Comparison of ENCODE assay signal across 8 mouse cellular contexts in the genomic region with DNA sequence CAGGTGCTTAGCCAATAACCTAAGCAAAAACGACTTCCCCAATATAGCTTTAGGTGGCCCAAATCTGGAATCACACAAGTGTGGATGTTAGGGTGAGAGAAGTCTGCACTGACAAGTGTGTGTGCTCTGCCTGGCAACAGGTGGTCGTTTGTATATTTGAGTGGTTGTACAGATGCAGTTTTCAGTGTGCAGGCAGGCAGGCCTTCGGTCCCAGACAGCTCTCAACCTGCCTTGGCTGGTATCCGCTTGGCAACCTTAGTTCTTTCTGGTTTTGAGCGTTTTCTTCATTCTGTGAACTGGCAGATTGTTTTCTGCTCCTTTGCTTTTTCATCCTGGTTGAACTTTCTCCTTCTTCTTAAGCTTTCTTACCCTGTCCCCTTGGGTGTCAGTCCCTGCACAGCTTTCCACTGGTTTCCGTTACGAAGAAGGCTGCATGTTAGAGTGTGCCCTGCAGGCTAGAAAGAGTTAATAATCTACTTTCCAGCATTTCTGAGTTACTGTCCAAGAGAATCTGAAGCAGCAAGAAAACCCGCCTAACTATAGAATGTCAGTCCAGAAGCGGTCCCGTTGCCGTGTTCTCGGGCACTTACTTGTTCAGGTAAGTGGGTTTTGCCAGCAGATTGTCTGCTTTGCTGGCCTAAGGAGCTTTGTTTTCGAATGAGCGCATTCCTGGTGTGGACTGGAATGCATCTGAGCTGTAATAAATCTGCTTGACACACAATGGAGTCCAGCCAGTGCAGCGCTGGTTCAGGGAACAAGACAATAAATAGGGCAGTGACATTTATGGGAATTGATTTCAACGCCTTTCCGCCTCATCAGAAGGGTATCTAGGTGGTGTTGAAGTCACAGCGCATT.
A peak's percentile ranks its signal among the peaks of the same experiment; 100 is the strongest.
DNase-seq lines count a peak whose midpoint lies in the region; ATAC-seq and TF ChIP-seq lines count a peak whose summit lies in the region.

No protein-coding gene starts in this region.

- ATAC-seq in stomach, embryonic 16.5 days (ENCODE audit: insufficient read depth, low FRiP score): no peak

- H3K4me2 ChIP-seq in stomach, embryonic 16.5 days (ENCODE audit: low read depth, low read length): peak overlapping the region; percentile 44

- TF ChIP-seq CTCF in gastrocnemius, adult 2 months (IDR thresholded peaks at IDR 0.05): no peak

- intact Hi-C loops in heart, postnatal 36 days (cut with DNase I): no loop called here
- intact Hi-C loops in gastrocnemius, adult 2 months (cut with DNase I): no loop called here
- intact Hi-C loops in left cerebral cortex, postnatal 14 days (cut with DNase I): no loop called here

- H3K9ac ChIP-seq in stomach, embryonic 16.5 days (ENCODE audit: low read length): peak overlapping the region; percentile 10; the same call in 1 of the 2 replicates

- H3K4me3 ChIP-seq in gastrocnemius, adult 2 months: peak overlapping the region; percentile 63
- peak overlapping the region; percentile 7 for H3K4me3 ChIP-seq in stomach, embryonic 16.5 days (replicated peaks; ENCODE audit: low read length)

- peak overlapping the region; percentile 52 for H3K27ac ChIP-seq in gastrocnemius, adult 2 months
- H3K27ac ChIP-seq in stomach, embryonic 16.5 days (ENCODE audit: low read length): 0 out of 2 replicates have a peak overlapping the region, but pooled peaks have one; percentile 16

- DNase-seq in heart, adult 18-20 months: peak; percentile 22 to 49
- no peak for DNase-seq in heart, postnatal 36 days
- DNase-seq in gastrocnemius, adult 2 months: peak; percentile 52
- DNase-seq in kidney, adult 11 months: peak; percentile 84
- peak; percentile 54 for DNase-seq in lung, postnatal 25 days (ENCODE audit: low spot score)
- no peak for DNase-seq in thymus, postnatal 0 days (ENCODE audit: low spot score)
- no peak for DNase-seq in left cerebral cortex, postnatal 14 days (ENCODE audit: low spot score in 2 of 2)

- H3K4me1 ChIP-seq in stomach, embryonic 16.5 days (ENCODE audit: control insufficient read depth, insufficient read depth, low read length): peaks cover 10% of the 10 kb centered on the region; the same call in 1 of the 2 replicates

- H3K27me3 ChIP-seq in stomach, embryonic 16.5 days (ENCODE audit: control insufficient read depth, insufficient read depth, low read length): no peaks in the 10 kb centered on the region

- no peaks in the 10 kb centered on the region for H3K9me3 ChIP-seq in stomach, embryonic 16.5 days (replicated peaks; ENCODE audit: control insufficient read depth, low read length)

- H3K36me3 ChIP-seq in stomach, embryonic 16.5 days (ENCODE audit: control insufficient read depth, insufficient read depth, low read length): no peaks in the 10 kb centered on the region

- 28% methylated on average over 18 of the region's 18 CpGs for WGBS in stomach, embryonic 16.5 days

Comparison
In these comparisons a context has a peak if more than half of its experiments do, and no peak if none do; other contexts are left out.
1. DNase-seq: peak in heart, adult 18-20 months (2 of 2), gastrocnemius, adult 2 months (single experiment), kidney, adult 11 months (single experiment) and lung, postnatal 25 days (single experiment); none in heart, postnatal 36 days (0 of 2), thymus, postnatal 0 days (single experiment) and left cerebral cortex, postnatal 14 days (0 of 2).